Mouse (Mus musculus): ENCODE data around the gene Fam171a2. TPM values are rescaled to one million over a fixed set of nuclear protein-coding genes. Genes with fewer than 3 reads are reported as not detected.
A peak's percentile ranks its signal among the peaks of the same experiment; 100 is the strongest.

The Fam171a2 gene
- total RNA-seq (2021), result 10 to 100 TPM; 11.7 to 12.3 TPM
- long read RNA-seq, experiment 1, partial matches to known transcripts, result 1 of 10 reads
- long read RNA-seq, experiment 1, other reads (novel, unspliced or antisense), result 5 of 10 reads
- long read RNA-seq, experiment 2, partial matches to known transcripts, result 1 of 4 reads
- long read RNA-seq, experiment 2, other reads (novel, unspliced or antisense), result 3 of 4 reads

- DNase-seq, result peak; percentile 88
These were observed at the start of gene Fam171a2 for GRCm38 (mm10) chr11:102447497-102447896. Fam171a2 (minus strand) TSS chr11:102447682.

- DNase-seq, result no peak
These were observed 49.2 kb upstream of the Fam171a2 start for GRCm38 (mm10) chr11:102496732-102497131.

- DNase-seq, result no peak
These were observed 48.7 kb upstream of the Fam171a2 start for GRCm38 (mm10) chr11:102496206-102496605.

GRCm38 (mm10) chr11:102495742-102496141 lies 48.3 kb upstream of the Fam171a2 start:
- DNase-seq, result no peak

GRCm38 (mm10) chr11:102495114-102495513 lies 47.6 kb upstream of the Fam171a2 start:
- no peak for DNase-seq

GRCm38 (mm10) chr11:102494063-102494650 lies 46.7 kb upstream of the Fam171a2 start:
- no peak for DNase-seq

- DNase-seq, result no peak
These were observed 45.8 kb upstream of the Fam171a2 start for GRCm38 (mm10) chr11:102493241-102493640.

GRCm38 (mm10) chr11:102487901-102488300 lies 40.4 kb upstream of the Fam171a2 start:
- no peak for DNase-seq

- DNase-seq, result peak; percentile 32
These were observed 39.4 kb upstream of the Fam171a2 start for GRCm38 (mm10) chr11:102486733-102487386.

GRCm38 (mm10) chr11:102481779-102482178 lies 34.3 kb upstream of the Fam171a2 start:
- DNase-seq, result no peak

- DNase-seq, result no peak
These were observed 33.4 kb upstream of the Fam171a2 start for GRCm38 (mm10) chr11:102480897-102481296.

- DNase-seq, result no peak
These were observed 32.6 kb upstream of the Fam171a2 start for GRCm38 (mm10) chr11:102480111-102480510.

- DNase-seq, result no peak
These were observed 32.1 kb upstream of the Fam171a2 start for GRCm38 (mm10) chr11:102479581-102479980.

- no peak for DNase-seq
These were observed 31.2 kb upstream of the Fam171a2 start for GRCm38 (mm10) chr11:102478671-102479070.

GRCm38 (mm10) chr11:102475027-102475426 lies 27.5 kb upstream of the Fam171a2 start:
- DNase-seq, result no peak

GRCm38 (mm10) chr11:102469648-102470357 lies 22.3 kb upstream of the Fam171a2 start, which contains the start of gene Itga2b:
Itga2b (minus strand) TSS chr11:102470122.
- DNase-seq, result no peak

GRCm38 (mm10) chr11:102467041-102467631 lies 19.7 kb upstream of the Fam171a2 start:
- peak; percentile 99 for DNase-seq

GRCm38 (mm10) chr11:102465713-102466436 lies 18.4 kb upstream of the Fam171a2 start:
- DNase-seq, result peak; percentile 39

- no peak for DNase-seq
These were observed 17.4 kb upstream of the Fam171a2 start for GRCm38 (mm10) chr11:102464901-102465300.

- DNase-seq, result no peak
These were observed 14.3 kb upstream of the Fam171a2 start for GRCm38 (mm10) chr11:102461764-102462163.

GRCm38 (mm10) chr11:102460541-102460940 lies 13.1 kb upstream of the Fam171a2 start:
- no peak for DNase-seq
